In genomic region chr6:98588979-98589378, GRCm38 (mm10) we compare ENCODE assay signal across 27 mouse cellular contexts.
A peak's percentile ranks its signal among the peaks of the same experiment; 100 is the strongest.
DNase-seq lines count a peak whose midpoint lies in the region; ATAC-seq lines count a peak whose summit lies in the region.
"Had no signal": no experiment of that assay in that cellular context is flagged by ENCODE, and none has a peak within 500 bp of the region (broad histone marks: within the 10 kb centered on the region; RNA-seq: fewer than 3 reads in every experiment).

No protein-coding gene starts in this region.

- no peaks in the 10 kb centered on the region for H3K9me3 ChIP-seq in intestine, embryonic 14.5 days (ENCODE audit: control insufficient read depth, low read length)
- no peaks in the 10 kb centered on the region for H3K9me3 ChIP-seq in intestine, embryonic 16.5 days (ENCODE audit: control insufficient read depth, low read length)
- no peaks in the 10 kb centered on the region for H3K9me3 ChIP-seq in liver, embryonic 13.5 days (replicated peaks)
- no peaks in the 10 kb centered on the region for H3K9me3 ChIP-seq in stomach, embryonic 16.5 days (replicated peaks; ENCODE audit: control insufficient read depth, low read length)
- H3K9me3 ChIP-seq in limb, embryonic 10.5 days (replicated peaks): no peaks in the 10 kb centered on the region
- H3K9me3 ChIP-seq: embryonic facial prominence, embryonic 10.5 days; embryonic facial prominence, embryonic 15.5 days; forebrain, embryonic 12.5 days; heart, embryonic 10.5 days; heart, embryonic 15.5 days; hindbrain, embryonic 13.5 days; lung, embryonic 15.5 days had no signal

- no peaks in the 10 kb centered on the region for H3K27me3 ChIP-seq in intestine, embryonic 14.5 days (replicated peaks; ENCODE audit: control insufficient read depth, insufficient read depth, low read length)
- H3K27me3 ChIP-seq in intestine, embryonic 16.5 days (replicated peaks; ENCODE audit: control insufficient read depth, insufficient read depth, low read length): no peaks in the 10 kb centered on the region
- H3K27me3 ChIP-seq in liver, embryonic 13.5 days: no peaks in the 10 kb centered on the region
- H3K27me3 ChIP-seq in stomach, embryonic 16.5 days (ENCODE audit: control insufficient read depth, insufficient read depth, low read length): no peaks in the 10 kb centered on the region
- H3K27me3 ChIP-seq in limb, embryonic 10.5 days (ENCODE audit: low read depth, poor library complexity, severe bottlenecking): no peaks in the 10 kb centered on the region
- H3K27me3 ChIP-seq: embryonic facial prominence, embryonic 15.5 days; forebrain, embryonic 12.5 days; heart, embryonic 15.5 days; hindbrain, embryonic 13.5 days; lung, embryonic 15.5 days had no signal

- 53% methylated on average over 4 of the region's 4 CpGs for WGBS in intestine, embryonic 14.5 days
- 55% methylated on average over 4 of the region's 4 CpGs for WGBS in intestine, embryonic 16.5 days
- WGBS in liver, embryonic 13.5 days (ENCODE audit: insufficient replicate concordance): 31% methylated on average over 4 of the region's 4 CpGs
- 44% methylated on average over 4 of the region's 4 CpGs for WGBS in stomach, embryonic 16.5 days
- 88% methylated on average over 4 of the region's 4 CpGs for WGBS in limb, embryonic 10.5 days

- H3K27ac ChIP-seq in intestine, embryonic 14.5 days (ENCODE audit: low read depth): no peak overlapping the region
- H3K27ac ChIP-seq in intestine, embryonic 16.5 days (ENCODE audit: low read length): no peak overlapping the region; the same call in 1 of the 2 replicates
- no peak overlapping the region for H3K27ac ChIP-seq in liver, embryonic 13.5 days
- H3K27ac ChIP-seq in stomach, embryonic 16.5 days (ENCODE audit: low read length): no peak overlapping the region
- H3K27ac ChIP-seq in limb, embryonic 10.5 days: no peak overlapping the region
- H3K27ac ChIP-seq: embryonic facial prominence, embryonic 10.5 days; embryonic facial prominence, embryonic 15.5 days; forebrain, embryonic 12.5 days; heart, embryonic 10.5 days; heart, embryonic 15.5 days; hindbrain, embryonic 13.5 days; liver, embryonic 14.5 days; lung, embryonic 15.5 days had no signal

- intact Hi-C loops in heart, postnatal 25 days (cut with DNase I): no loop called here

- ATAC-seq in intestine, embryonic 14.5 days (replicated peaks; ENCODE audit: low FRiP score, low TSS enrichment, low read depth): peak; percentile 86
- ATAC-seq in intestine, embryonic 16.5 days: peak; percentile 91
- ATAC-seq in liver, embryonic 13.5 days (ENCODE audit: low read depth): peak; percentile 69
- peak; percentile 92 for ATAC-seq in stomach, embryonic 16.5 days (ENCODE audit: insufficient read depth, low FRiP score)
- ATAC-seq: CD4-positive, CD25-positive, alpha-beta regulatory T cell, adult 4 months; forebrain, postnatal 0 days had no signal

- no peak for DNase-seq in intestine, embryonic 14.5 days (ENCODE audit: low spot score)
- no peak for DNase-seq in liver, embryonic 13.5 days
- no peak for DNase-seq in cerebellum, postnatal 14 days
- DNase-seq in limb, embryonic 10.5 days (ENCODE audit: low spot score): no peak
- DNase-seq in heart, postnatal 25 days (ENCODE audit: low spot score): no peak
- DNase-seq: adrenal gland, postnatal 25 days; cerebellum, adult 11-12 months; cerebellum, postnatal 10 days; forebrain, postnatal 0 days; gastrocnemius, postnatal 25 days; heart, adult 11 months; heart, postnatal 36 days; kidney, adult 2 months; kidney, postnatal 36 days; midbrain, embryonic 14.5 days; right cerebral cortex, postnatal 25 days had no signal

- H3K4me1 ChIP-seq in intestine, embryonic 14.5 days (replicated peaks; ENCODE audit: control insufficient read depth, insufficient read depth, low read length): peaks cover 3% of the 10 kb centered on the region; the same call in 1 of the 2 replicates
- no peaks in the 10 kb centered on the region for H3K4me1 ChIP-seq in intestine, embryonic 16.5 days (ENCODE audit: control insufficient read depth, insufficient read depth, low read length)
- H3K4me1 ChIP-seq in liver, embryonic 13.5 days (replicated peaks): no peaks in the 10 kb centered on the region
- H3K4me1 ChIP-seq in stomach, embryonic 16.5 days (ENCODE audit: control insufficient read depth, insufficient read depth, low read length): peaks cover 3% of the 10 kb centered on the region
- H3K4me1 ChIP-seq in limb, embryonic 10.5 days: no peaks in the 10 kb centered on the region
- H3K4me1 ChIP-seq: embryonic facial prominence, embryonic 15.5 days; forebrain, embryonic 12.5 days; heart, embryonic 15.5 days; hindbrain, embryonic 13.5 days had no signal

- H3K9ac ChIP-seq in intestine, embryonic 14.5 days (ENCODE audit: low read length): no peak overlapping the region
- H3K9ac ChIP-seq in intestine, embryonic 16.5 days (ENCODE audit: low read depth, low read length): no peak overlapping the region
- no peak overlapping the region for H3K9ac ChIP-seq in liver, embryonic 13.5 days
- H3K9ac ChIP-seq in stomach, embryonic 16.5 days (ENCODE audit: low read length): no peak overlapping the region
- H3K9ac ChIP-seq: embryonic facial prominence, embryonic 15.5 days; forebrain, embryonic 12.5 days; forebrain, postnatal 0 days; heart, embryonic 15.5 days; hindbrain, embryonic 13.5 days; liver, embryonic 14.5 days; lung, embryonic 15.5 days had no signal

- H3K4me3 ChIP-seq in intestine, embryonic 14.5 days (ENCODE audit: low read depth, low read length): no peak overlapping the region
- H3K4me3 ChIP-seq in intestine, embryonic 16.5 days (ENCODE audit: low read length): no peak overlapping the region
- H3K4me3 ChIP-seq in liver, embryonic 13.5 days (replicated peaks): no peak overlapping the region
- no peak overlapping the region for H3K4me3 ChIP-seq in stomach, embryonic 16.5 days (replicated peaks; ENCODE audit: low read length)
- H3K4me3 ChIP-seq in limb, embryonic 10.5 days: no peak overlapping the region
- H3K4me3 ChIP-seq: embryonic facial prominence, embryonic 10.5 days; embryonic facial prominence, embryonic 15.5 days; forebrain, embryonic 12.5 days; heart, embryonic 10.5 days; heart, embryonic 15.5 days; hindbrain, embryonic 13.5 days; lung, embryonic 15.5 days had no signal

- H3K4me2 ChIP-seq in intestine, embryonic 14.5 days (ENCODE audit: low read length): no peak overlapping the region
- no peak overlapping the region for H3K4me2 ChIP-seq in intestine, embryonic 16.5 days (ENCODE audit: low read depth, low read length)
- H3K4me2 ChIP-seq in liver, embryonic 13.5 days: no peak overlapping the region
- H3K4me2 ChIP-seq in stomach, embryonic 16.5 days (ENCODE audit: low read depth, low read length): no peak overlapping the region
- H3K4me2 ChIP-seq: embryonic facial prominence, embryonic 15.5 days; forebrain, embryonic 12.5 days; heart, embryonic 15.5 days; hindbrain, embryonic 13.5 days; lung, embryonic 15.5 days had no signal

- no peaks in the 10 kb centered on the region for H3K36me3 ChIP-seq in intestine, embryonic 14.5 days (ENCODE audit: control insufficient read depth, insufficient read depth, low read length)
- no peaks in the 10 kb centered on the region for H3K36me3 ChIP-seq in intestine, embryonic 16.5 days (ENCODE audit: control insufficient read depth, insufficient read depth, low read length)
- H3K36me3 ChIP-seq in liver, embryonic 13.5 days: no peaks in the 10 kb centered on the region
- no peaks in the 10 kb centered on the region for H3K36me3 ChIP-seq in stomach, embryonic 16.5 days (ENCODE audit: control insufficient read depth, insufficient read depth, low read length)
- no peaks in the 10 kb centered on the region for H3K36me3 ChIP-seq in limb, embryonic 10.5 days
- H3K36me3 ChIP-seq: embryonic facial prominence, embryonic 10.5 days; embryonic facial prominence, embryonic 15.5 days; forebrain, embryonic 12.5 days; heart, embryonic 10.5 days; heart, embryonic 15.5 days; hindbrain, embryonic 13.5 days; lung, embryonic 15.5 days had no signal
